Mouse (Mus musculus) spleen, adult 2 months (tissue): Measurements from ENCODE around the gene Cachd1.

Experiments
- CTCF ChIP-seq: fragments of 200-500 bp; IDR thresholded peaks from 2 replicates; pipeline ENCODE4 v1.5.1; 2011; ENCODE audit warnings: mild to moderate bottlenecking, inconsistent platforms; ENCODE audit not compliant: insufficient read depth, insufficient read length, insufficient replicate concordance; ENCODE audit errors: extremely low read depth
- POLR2A ChIP-seq: fragments of 200-500 bp; IDR thresholded peaks from 2 replicates; pipeline ENCODE4 v1.6.1; 2011; ENCODE audit warnings: low read depth, low read length, inconsistent platforms

DNA sequence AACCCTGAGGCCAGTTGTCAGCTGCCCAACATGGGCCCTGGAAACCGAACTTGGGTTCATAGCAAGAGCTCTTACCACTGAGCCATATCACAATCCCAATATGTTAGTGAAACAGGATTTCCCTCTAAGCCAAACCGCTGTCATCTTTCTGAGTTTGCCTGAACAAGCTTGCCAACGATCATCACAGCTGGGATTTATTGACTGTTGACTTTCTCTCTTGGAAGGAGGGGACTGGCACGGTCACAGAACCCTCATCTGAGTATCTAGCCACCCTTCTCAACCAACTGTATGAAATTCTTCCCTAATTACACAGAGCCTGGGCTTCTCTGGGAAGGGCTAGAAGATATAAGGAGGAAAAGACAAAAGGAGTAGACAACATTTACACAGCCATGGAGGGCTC lies 270.1 kb downstream of the Cachd1 start:
- TF ChIP-seq CTCF (no peak), POLR2A (no peak)
